Comparison of ENCODE assay signal across 8 mouse cellular contexts in genomic region chr3:88200161-88200971, GRCm38 (mm10). TPM values are rescaled to one million over a fixed set of nuclear protein-coding genes. Genes with fewer than 3 reads are reported as not detected.
DNase-seq lines count a peak whose midpoint lies in the region; ATAC-seq lines count a peak whose summit lies in the region.

No protein-coding gene starts in this region.

- ATAC-seq in hindbrain, embryonic 14.5 days (ENCODE audit: low FRiP score) = no peak
- ATAC-seq in midbrain, embryonic 14.5 days (ENCODE audit: low FRiP score, low TSS enrichment) = no peak
- no peak for ATAC-seq in activated CD4-positive, CD25-positive, alpha-beta regulatory T cell, adult 4 months

- H3K36me3 ChIP-seq in hindbrain, embryonic 14.5 days (replicated peaks; ENCODE audit: control insufficient read depth, insufficient read depth) = no peaks in the 10 kb centered on the region
- H3K36me3 ChIP-seq in midbrain, embryonic 14.5 days (ENCODE audit: control insufficient read depth, insufficient read depth, low read length) = no peaks in the 10 kb centered on the region

- H3K9me3 ChIP-seq in hindbrain, embryonic 14.5 days (ENCODE audit: control insufficient read depth, low read length) = no peaks in the 10 kb centered on the region
- H3K9me3 ChIP-seq in midbrain, embryonic 14.5 days (ENCODE audit: control insufficient read depth, low read length) = no peaks in the 10 kb centered on the region

- H3K27ac ChIP-seq in hindbrain, embryonic 14.5 days = peak overlapping the region; percentile 98
- peak overlapping the region; percentile 74 for H3K27ac ChIP-seq in midbrain, embryonic 14.5 days (replicated peaks; ENCODE audit: low read depth, low read length)

- peak; percentile 66 for DNase-seq in embryo, embryonic 9.5 days (ENCODE audit: extremely low spot score)
- no peak for DNase-seq in embryo, embryonic 10 days (ENCODE audit: low spot score)
- peak; percentile 29 to 42 for DNase-seq in right cerebral cortex, adult 2 months (ENCODE audit: low spot score in 2 of 2)
- no peak for DNase-seq in right cerebral cortex, postnatal 25 days
- peak; percentile 43 for DNase-seq in hindbrain, embryonic 14.5 days (ENCODE audit: low spot score)
- peak; percentile 58 for DNase-seq in midbrain, embryonic 14.5 days
- DNase-seq in spleen, adult 18-20 months = no peak

- WGBS in hindbrain, embryonic 14.5 days = under 1% methylated on average over 61 of the region's 61 CpGs
- 1% methylated on average over 61 of the region's 61 CpGs for WGBS in midbrain, embryonic 14.5 days

- H3K4me3 ChIP-seq in hindbrain, embryonic 14.5 days (replicated peaks; ENCODE audit: low read length) = peak overlapping the region; percentile 58
- peak overlapping the region; percentile 46 for H3K4me3 ChIP-seq in midbrain, embryonic 14.5 days (replicated peaks; ENCODE audit: low read depth, low read length)

- peak overlapping the region; percentile 94 for H3K4me2 ChIP-seq in hindbrain, embryonic 14.5 days (replicated peaks)
- H3K4me2 ChIP-seq in midbrain, embryonic 14.5 days (ENCODE audit: low read length) = peak overlapping the region; percentile 86

- H3K9ac ChIP-seq in hindbrain, embryonic 14.5 days = peak overlapping the region; percentile 93
- H3K9ac ChIP-seq in midbrain, embryonic 14.5 days (replicated peaks; ENCODE audit: low read length) = peak overlapping the region; percentile 73

- peaks cover 49% of the 10 kb centered on the region for H3K4me1 ChIP-seq in hindbrain, embryonic 14.5 days (replicated peaks; ENCODE audit: control insufficient read depth, insufficient read depth, low read length)
- H3K4me1 ChIP-seq in midbrain, embryonic 14.5 days (ENCODE audit: control insufficient read depth, insufficient read depth, low read length) = peaks cover 45% of the 10 kb centered on the region

- H3K27me3 ChIP-seq in hindbrain, embryonic 14.5 days (ENCODE audit: control insufficient read depth, insufficient read depth, low read length) = peaks cover 25% of the 10 kb centered on the region
- H3K27me3 ChIP-seq in midbrain, embryonic 14.5 days (ENCODE audit: control insufficient read depth, insufficient read depth, low read length) = peaks cover 41% of the 10 kb centered on the region

RNA-seq across cellular contexts. Expression of gene Rhbg, which starts 54.1 kb away (rescaled TPM):
- 0.48 and 0.76 TPM in 2 replicates for polyA plus RNA-seq in hindbrain, embryonic 14.5 days (2014; fragmentation: Nextera tagmentation; extraction: Ambion mirVana)
- 0.21 and 0.22 TPM in 2 replicates for polyA plus RNA-seq in midbrain, embryonic 14.5 days (2014; fragmentation: Nextera tagmentation; extraction: Ambion mirVana)
- not detected for polyA plus RNA-seq in activated CD4-positive, CD25-positive, alpha-beta regulatory T cell, adult 4 months (2017; shearing (Covaris generic))

RNA-seq across cellular contexts. Expression of gene Mef2d, which starts 58.2 kb away (rescaled TPM):
- polyA plus RNA-seq in hindbrain, embryonic 14.5 days (2014; fragmentation: Nextera tagmentation; extraction: Ambion mirVana) = 20.4 and 22.4 TPM in 2 replicates
- 22.3 and 23.7 TPM in 2 replicates for polyA plus RNA-seq in midbrain, embryonic 14.5 days (2014; fragmentation: Nextera tagmentation; extraction: Ambion mirVana)
- polyA plus RNA-seq in activated CD4-positive, CD25-positive, alpha-beta regulatory T cell, adult 4 months (2017; shearing (Covaris generic)) = 10 to 100 TPM; 24.3 to 24.5 TPM

Comparison
In these comparisons a context has a peak if more than half of its experiments do, and no peak if none do; other contexts are left out.
1. DNase-seq: peak in embryo, embryonic 9.5 days (single experiment), right cerebral cortex, adult 2 months (2 of 2), hindbrain, embryonic 14.5 days (single experiment) and midbrain, embryonic 14.5 days (single experiment); none in embryo, embryonic 10 days (single experiment), right cerebral cortex, postnatal 25 days (single experiment) and spleen, adult 18-20 months (0 of 2).